Mouse (Mus musculus) telencephalon, adult 2 months (tissue): ENCODE results near the gene Shisa8.

Source experiments
- DNase-seq: peaks from one replicate; pipeline ENCODE4 v3.0.0-alpha.2; 2011; ENCODE audit warnings: low read depth, low spot score

Shisa8 gene

DNA sequence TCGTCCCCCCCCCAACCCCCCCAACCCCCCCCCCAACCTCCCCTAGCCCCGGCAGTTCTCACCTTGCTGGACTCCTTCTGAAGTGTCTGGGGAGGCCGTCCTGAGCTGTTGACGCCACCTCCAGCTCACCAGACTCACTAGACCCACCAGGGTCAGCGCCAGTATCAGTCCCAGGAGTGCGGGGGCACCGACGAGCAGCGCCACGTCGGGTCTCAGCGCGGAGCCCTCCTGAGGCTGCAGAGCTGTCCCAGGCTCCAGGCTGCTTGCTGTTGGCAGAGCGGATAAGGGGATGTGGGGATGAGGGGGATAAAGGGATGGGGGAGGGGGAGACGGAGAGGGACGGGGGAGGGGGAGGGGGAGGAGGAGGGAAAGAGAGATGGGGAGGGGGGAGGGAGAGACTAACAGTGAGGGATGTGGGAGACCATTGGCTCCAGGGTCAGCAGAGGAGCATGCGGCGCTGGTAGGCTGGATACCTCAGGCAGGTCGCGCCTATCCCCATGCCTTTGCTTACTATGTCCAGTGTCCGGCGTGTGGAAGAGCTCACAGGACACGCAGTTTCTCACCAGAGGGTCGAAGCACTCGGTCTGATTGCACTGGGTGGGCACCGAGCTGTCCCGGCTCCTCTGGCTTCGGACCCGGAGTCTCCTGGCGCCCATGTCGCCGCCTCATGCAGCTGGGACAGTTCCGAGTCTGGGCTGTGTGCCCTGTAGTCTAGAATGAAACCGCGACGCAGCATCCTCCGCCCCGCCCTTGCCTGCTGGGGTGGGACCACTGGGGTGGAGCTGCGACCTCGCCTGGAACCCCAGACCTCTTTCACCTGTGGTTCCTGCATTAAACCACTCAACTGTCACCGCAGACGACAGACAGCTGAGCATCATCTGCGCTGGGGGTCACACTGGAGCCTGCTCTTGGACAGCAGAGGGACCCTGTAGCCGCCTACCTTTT is 11.3 kb upstream of the Shisa8 start, which contains the start of gene Tnfrsf13c:
Gene Tnfrsf13c (minus strand): TSS at position 713 of the 945 bp plus-strand sequence.
- no peak for DNase-seq

DNA sequence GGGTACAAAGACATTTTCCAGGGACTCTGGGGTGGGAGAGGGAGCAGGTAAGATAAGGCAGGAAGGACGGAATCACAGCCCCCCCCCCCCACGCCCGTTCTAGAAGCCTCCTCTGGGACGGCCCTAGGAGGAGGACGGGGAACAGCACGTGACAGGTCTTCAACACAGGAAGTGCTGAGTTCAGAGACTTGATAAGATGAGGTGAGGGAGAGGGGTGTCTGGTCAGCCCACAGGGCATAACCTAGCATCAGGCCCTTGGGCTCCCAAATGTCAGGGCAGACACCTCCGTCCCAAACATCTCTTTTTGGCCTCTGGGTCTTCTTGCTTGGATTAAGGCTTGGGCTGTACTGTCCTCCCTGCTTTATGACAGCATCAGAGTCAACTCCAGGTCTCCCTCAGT is 10.6 kb upstream of the Shisa8 start:
- no peak for DNase-seq

DNA sequence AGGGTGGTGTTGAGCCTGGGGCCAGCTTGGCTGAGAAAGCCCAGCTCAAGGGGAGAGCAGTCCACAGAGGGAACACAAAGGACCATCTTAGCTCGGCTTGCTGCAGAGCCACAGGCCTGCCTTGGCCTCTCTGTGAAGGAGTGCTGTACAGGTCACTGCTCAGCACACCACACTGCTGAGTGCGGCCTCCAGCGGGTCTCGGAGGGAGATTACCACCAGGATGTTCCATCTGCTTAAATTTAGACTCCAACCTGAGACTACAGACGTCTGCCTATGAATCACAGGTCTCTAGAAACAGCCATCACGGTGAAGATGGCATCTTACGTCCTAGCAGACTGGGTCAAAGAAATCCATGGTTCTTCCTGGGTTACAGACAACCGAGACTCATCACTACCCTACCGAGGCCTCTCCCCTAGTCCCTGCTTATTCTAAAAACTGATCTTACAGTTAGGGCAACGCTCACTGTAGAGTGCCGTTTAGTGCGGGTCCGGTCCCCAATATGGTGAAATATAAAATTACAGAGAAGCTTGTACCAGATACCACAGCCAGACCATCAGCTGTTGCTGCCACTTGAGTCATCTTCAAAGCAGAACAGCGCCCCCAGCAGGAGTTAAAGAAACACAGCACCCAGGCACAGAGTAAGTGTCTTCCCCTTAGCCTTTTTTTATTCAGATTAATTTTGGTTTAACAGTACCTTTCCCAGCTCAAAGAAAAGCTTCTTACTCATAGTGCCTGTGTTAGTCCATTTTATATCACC is 8.7 kb upstream of the Shisa8 start:
- no peak for DNase-seq

DNA sequence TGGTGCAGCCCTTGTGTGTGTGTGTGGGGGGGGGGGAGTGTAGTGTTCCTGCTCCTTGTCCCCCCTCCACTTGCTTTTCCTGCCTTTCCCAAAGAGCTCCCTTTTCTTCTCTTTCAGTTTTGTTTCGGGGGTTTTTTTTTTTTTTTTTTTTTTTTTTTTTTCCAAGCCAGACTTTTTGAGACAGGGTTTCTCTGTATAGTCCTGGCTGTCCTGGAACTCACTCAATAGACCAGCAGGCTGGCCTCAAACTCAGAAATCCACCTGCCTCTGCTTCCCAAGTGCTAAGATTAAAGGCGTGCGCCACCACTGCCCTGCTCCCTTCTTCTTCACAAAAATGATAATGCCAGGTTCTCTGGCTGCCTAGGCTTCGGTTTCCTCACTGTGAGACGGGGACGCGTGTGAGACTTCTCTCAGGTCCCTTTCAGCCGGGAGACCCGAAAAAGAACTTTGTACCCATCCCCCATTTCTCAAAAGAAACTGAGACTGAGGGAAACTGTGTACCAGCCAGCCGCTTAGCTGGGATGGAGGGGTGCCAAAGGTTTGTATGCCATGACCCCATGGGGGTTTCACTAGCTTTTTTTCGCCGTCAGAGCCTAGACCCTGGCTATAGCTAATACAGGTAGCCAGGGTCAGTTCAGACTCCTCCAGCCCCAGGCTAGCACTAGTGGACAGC is 7.5 kb upstream of the Shisa8 start:
- no peak for DNase-seq

DNA sequence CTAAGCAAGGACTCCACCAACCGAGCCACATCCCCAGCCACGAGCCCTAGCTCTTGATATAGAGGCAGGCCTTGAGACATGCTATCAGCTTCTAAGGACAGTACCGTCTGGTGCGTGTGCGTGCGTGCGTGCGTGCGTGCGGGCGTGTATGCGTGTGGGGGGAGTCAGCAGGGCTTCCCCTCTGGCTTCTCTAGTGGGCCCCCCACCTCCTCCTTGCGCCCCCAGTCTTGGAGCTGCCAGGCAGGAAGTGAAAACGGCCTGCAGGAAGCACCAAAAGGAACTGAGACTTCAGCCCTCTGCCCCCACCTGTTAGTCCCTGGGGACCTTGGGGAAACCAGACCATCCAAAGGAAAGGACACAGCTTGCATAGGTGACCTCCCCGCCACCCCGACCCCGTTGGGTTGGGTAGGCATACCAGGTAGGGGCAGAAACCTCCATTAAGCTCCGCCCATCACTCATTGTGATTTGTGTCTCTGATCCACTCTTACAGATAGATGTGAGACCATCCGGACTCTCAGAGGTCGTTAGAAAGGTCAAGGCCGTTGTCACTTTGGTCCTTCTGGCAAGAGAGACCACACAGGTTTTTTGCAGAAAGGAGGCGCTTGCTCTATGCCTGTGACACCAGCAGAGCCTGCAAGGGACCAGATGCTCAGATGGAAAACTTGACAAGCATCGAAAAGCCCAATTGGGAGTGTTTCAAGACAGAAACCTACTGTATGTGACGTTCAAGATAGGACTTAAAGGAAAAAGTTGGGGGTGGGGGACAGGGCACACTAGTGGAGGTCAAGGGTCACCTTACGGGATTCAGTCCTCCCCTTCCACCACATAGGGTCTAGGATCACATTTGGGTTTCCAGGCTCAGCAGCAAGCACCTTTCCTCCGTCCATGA is 6.4 kb upstream of the Shisa8 start:
- no peak for DNase-seq

DNA sequence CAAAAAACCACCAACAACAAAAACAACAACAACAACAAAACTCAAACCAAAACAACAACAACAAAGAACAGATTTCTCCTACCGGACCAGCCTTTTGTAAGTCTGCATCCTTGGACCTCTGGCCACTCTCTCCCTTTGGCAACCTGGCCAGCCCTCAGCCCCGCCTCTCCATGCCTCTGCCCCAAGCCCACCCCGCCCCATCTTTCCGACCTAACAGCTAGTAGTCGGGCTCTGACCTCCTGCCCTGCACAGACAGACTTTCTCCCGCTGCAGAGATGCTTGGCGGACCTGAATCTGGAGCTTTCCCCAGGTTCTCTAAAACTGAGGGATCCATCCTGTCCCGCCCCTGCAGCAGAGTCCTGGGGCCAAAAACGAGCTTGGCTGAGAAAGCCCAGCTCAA is 5.4 kb upstream of the Shisa8 start:
- no peak for DNase-seq

DNA sequence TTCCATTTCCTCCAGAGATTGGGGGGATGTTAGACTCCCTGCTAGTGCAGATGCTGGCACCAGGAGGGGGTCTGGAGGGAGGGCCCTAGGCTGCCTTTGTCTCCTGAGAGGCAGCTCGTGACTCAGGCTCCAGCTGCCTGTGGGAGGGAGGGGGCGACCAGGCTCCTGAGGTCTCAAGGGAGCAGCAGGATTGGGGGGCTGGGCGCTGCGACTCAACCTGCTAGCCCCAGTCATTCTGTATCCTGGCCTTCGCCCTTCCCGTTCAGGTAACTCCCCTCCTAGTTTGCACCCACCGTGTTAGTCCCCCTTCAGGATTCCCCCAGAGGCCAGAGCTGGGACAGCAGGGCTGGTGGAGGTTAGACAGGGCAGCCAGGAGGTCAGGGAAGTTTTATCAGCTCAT is 4.4 kb upstream of the Shisa8 start:
- no peak for DNase-seq

DNA sequence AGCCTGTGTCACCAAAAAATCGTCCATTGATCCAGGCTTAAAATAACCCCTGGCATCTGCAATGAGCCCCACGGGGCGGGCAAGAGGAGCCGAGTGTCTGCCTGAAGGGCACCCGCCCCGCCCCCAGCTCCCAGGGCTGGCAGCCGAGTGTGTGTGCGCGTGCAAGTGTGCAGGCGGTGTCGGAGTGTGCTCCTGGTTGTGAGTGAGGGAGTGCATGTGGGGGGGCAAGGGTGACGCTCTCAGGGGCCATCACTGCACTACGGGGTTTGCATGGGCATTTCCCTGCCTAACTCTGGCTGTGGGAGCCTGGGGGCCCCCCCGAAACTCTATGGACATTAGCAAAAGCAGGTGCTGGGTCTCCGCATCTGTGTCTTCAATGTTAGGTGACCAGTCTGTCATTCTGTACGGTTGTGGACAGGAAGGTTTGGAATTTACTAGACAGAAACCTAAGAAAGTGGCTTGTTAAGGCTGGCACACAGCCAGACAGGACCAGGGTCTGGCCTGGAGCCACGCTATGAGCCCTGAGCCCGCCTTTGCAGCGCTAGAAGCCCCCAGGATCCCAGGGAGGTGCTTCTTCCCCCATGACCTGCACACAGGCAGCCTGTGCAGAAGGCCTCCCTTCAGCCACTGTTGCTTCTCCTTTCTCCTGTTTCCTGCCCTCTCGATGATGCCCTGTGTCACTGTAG is 3.7 kb upstream of the Shisa8 start:
- DNase-seq: no peak

DNA sequence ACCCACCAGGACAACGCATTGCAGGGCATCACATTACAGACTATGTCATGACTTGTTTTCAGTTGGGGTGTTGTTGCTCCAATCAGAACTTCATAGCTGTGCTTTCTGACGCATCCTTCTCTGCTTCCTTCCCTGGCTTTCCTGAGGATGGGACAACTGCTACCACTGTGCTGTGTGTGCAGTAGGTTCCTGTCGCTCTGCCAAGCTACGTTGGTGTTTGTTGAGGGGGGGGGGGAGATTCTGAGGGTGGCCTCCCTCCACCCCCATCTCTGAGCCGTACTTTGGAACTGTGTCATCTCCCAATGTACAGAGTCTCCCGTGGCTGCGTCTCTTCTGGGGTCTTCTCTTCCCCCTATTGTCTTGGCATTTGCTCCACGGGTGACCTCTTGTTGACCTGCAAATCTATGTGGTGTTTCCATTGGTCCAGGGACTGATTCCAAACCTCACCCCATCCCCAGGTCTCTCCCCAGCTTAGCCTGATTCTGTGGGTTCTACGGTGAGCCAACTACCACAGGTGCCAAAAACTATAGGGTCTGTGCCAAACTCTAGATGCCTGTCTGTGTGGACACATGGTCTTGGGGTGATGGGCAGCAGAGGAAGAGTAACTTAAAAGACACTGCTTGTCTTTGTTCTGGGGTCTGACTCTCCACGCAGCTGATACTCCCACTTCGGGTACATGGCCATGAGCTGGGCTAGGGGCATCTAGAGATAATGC is 2.9 kb upstream of the Shisa8 start:
- no peak for DNase-seq

DNA sequence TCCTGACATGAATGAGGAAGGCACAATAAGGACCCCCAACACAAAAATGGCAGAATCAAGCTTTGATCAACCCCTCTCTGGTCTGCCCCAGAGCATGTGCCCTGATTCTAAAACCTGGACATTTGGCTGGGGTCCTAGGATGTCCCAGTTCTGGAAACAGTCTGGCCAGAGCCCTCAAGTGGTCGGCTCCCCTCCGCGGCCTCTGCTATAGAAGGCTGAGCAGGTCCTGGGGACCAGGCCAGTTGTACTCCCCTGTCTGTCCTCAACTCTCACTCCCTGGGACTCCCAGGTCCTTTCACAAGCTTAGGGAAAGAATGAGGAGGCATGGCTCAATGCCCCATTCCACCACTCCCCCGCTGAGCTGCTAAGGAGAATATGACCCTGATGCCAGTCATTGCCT is 607 bp upstream of the Shisa8 start:
- no peak for DNase-seq

DNA sequence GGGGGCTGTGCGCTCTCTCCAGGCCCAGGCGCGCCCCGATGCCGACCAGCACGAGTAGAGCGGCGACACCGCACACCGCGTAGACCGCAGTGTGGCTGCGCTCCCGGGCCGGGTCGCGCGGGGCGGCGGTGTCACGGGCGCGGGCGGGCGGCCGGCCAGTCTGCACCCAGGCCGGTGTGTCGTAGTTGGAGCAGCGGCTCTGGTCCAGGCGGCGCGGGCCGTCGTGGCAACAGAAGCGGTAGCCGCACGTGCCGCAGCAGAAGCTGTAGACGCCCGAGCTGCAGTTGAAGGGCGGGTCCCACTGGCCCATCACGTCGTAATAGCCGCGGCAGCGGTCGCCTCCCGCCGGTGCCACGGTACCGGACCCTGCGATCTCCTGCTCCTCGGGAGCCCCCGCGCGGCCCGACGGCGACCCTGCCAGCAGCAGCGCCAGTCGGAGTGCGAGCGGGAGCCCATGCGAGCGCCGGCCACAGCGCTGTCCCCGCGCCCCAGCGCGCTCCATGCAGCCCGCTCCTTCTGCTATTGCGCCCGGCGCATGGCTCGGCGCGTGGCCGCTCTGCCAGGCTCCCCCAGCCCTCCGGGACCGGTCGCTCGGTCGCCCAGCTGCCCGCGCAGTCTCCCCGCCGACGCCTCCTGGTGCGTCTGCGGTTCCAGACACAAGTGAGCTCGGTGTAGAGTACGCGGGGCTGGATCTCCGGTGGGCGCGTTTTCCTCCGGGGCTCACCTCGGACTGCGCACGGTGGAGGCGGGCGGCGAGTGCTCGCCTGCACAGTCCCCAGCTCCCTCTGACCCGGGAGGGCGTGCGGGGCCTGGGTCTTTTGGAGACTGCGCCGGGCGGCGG is 484 bp downstream of the Shisa8 start:
- no peak for DNase-seq

DNA sequence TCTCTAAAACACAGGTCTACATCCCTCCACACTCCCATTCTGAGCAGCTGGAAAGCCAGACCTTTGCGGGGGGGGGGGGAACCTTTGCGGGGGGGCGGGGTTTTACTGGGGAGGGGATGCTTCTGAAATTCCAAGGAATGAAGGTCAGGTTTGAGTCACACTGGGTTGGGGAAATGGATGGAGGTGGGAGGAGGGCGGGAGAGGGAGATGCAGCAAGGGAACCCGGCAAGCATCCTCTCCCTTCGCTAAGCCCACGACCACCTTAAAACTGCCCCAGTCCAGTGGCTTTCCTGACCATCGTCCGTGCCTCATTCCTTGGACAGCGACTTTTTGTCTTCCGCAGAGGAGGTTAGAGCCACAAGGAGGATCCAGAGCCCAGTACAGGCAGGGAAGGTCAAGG is 1.3 kb downstream of the Shisa8 start:
- DNase-seq: no peak

DNA sequence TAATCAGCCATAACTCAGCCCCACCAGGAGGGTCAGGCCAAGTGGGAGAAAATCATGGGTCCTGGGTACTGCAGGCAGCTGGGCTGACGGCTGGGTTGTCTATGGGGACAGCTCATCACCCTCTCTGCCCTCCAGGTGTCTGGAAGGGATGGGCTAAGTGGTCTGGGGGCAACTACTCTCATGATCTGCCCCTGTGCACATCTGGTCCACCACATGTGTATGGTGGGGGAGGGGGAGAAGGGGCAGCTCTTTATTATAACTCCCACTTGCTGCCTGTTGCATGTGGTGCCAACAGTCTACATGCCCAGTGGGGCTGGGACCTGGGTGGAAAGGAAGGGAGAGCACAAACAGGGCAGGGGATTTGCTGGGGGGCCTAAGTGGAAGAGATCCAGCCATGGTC is 1.8 kb downstream of the Shisa8 start:
- no peak for DNase-seq

DNA sequence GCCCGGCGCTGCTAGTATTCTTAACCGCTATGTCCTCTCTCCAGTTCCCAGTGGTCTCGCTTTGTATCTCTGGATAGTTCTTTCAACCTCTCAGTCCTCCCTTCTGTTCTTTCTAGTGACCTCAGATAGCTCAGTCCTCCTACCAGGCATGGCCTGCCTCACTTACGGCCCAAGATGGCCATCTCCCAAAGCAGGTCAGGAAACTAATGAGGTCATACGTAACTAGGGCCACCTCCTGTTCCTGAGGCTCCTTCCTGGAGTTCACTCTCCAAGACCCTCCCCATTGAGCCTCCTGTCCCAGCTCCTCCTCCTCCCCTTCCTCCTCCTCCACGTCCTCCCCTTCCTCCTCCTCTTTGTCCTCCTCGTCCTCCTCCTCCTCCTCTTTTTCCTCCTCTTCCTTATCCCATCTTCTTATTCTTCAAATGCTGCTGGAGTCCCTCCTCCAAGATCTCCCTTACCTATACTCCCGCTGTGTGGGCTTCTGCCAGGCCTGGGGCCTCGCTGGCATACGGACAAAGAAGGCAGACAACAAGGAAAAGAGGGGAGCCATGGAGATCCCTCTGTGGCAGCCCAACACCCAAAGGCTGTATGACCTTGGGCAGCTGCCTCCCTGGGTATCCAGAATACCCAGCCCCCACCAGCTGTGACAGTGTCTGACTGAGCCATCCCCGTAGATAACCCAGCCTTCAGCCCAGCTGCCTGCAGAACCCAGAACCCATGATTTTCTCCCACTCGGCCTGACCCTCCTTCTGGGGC is 3.1 kb downstream of the Shisa8 start:
- DNase-seq: no peak

DNA sequence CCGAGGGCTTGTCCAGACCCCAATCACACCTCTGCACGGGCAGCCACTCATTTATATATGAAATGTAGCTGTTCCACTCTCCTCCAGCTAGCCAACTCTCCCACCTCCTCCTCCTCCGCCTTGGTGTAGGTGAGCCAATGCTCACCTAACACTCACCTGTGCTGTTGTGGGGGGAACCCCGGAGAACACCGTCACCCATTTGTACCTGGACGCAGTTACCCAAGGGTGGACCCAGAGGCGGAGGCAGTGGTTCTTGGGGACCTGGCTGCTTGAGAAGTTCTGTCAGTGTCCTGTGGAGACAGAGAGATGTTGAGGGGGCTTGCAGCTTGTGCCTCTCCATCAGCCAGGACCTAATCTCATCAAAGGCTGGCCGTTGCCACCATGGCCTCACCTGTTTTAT is 4.3 kb downstream of the Shisa8 start:
- DNase-seq: no peak

DNA sequence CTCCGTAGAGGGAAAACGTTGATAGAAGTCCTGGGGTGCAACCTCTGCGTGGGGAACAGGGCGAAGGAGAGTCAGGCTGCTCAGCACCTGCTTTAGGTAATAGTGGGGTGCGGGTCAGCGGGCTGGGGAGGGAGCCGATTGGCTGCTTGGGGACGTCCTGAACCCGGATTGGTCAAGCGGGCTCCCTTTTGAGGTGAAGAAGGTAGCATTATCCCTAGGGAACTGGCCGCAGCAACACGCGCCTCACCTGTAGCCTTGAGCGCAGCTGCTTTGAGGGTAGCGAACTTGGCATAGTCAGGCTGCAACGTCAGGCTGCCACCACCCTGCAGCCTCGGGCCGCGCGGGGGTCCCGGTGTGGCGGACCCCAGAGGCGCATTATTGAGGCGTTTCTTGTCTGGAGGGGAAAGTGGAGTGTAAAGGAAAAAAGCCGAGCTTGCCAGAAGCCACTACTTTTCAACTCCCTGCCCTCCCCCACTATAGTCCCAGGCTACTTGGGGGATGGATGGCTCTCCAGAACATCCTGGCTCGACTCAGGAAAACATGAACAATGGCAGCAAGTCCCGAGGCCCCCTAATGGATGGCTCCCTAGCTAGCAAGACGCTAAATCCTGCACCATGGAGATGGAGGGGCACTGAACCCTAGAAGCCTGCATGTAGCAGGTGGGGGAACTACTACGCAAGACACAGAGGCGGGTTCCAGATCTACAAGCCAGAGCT is 5.0 kb downstream of the Shisa8 start:
- no peak for DNase-seq

DNA sequence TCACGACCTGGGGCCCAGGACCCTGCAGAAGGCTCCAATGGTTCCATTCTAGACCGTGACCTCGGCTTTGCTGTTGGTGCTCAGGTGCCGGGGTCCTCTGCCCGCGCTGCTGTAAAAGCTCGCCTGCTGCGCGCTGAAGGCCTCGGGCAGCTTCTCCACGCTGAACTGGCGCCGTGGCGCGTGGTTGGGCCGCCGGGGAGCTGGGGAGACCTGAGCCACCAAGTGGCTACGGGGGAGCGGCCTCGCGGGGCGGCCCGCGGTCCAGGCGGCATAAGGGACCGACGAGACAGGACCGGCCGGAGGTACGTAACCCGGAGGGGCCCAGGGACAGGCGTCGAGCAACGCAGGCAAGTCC is 5.5 kb downstream of the Shisa8 start:
- no peak for DNase-seq
